23 mouse cellular contexts compared by ENCODE assay signal in genomic region chr3:41157428-41157827, GRCm38 (mm10).
DNase-seq lines count a peak whose midpoint lies in the region; ATAC-seq and TF ChIP-seq lines count a peak whose summit lies in the region.
"Had no signal": no experiment of that assay in that cellular context is flagged by ENCODE, and none has a peak within 500 bp of the region (broad histone marks: within the 10 kb centered on the region; RNA-seq: fewer than 3 reads in every experiment).

No protein-coding gene starts in this region.

- intact Hi-C loops in heart, postnatal 14 days (cut with DNase I): no loop called here

- no peaks in the 10 kb centered on the region for H3K27me3 ChIP-seq in heart, embryonic 13.5 days (replicated peaks)
- no peaks in the 10 kb centered on the region for H3K27me3 ChIP-seq in intestine, embryonic 14.5 days (replicated peaks; ENCODE audit: control insufficient read depth, insufficient read depth, low read length)
- H3K27me3 ChIP-seq in intestine, embryonic 15.5 days (replicated peaks): no peaks in the 10 kb centered on the region
- no peaks in the 10 kb centered on the region for H3K27me3 ChIP-seq in liver, embryonic 13.5 days
- no peaks in the 10 kb centered on the region for H3K27me3 ChIP-seq in liver, postnatal 0 days (ENCODE audit: insufficient read depth, low read length)
- H3K27me3 ChIP-seq: embryonic facial prominence, embryonic 12.5 days; embryonic facial prominence, embryonic 15.5 days; hindbrain, embryonic 13.5 days had no signal

- H3K36me3 ChIP-seq in heart, embryonic 13.5 days: no peaks in the 10 kb centered on the region
- H3K36me3 ChIP-seq in intestine, embryonic 14.5 days (ENCODE audit: control insufficient read depth, insufficient read depth, low read length): no peaks in the 10 kb centered on the region
- H3K36me3 ChIP-seq in intestine, embryonic 15.5 days: no peaks in the 10 kb centered on the region
- H3K36me3 ChIP-seq in liver, embryonic 13.5 days: no peaks in the 10 kb centered on the region
- no peaks in the 10 kb centered on the region for H3K36me3 ChIP-seq in liver, postnatal 0 days (replicated peaks; ENCODE audit: insufficient read depth, low read length)
- H3K36me3 ChIP-seq: embryonic facial prominence, embryonic 12.5 days; embryonic facial prominence, embryonic 15.5 days; hindbrain, embryonic 10.5 days; hindbrain, embryonic 13.5 days had no signal

- ATAC-seq in heart, embryonic 13.5 days (ENCODE audit: extremely low read depth, insufficient number of reproducible peaks, low FRiP score, low TSS enrichment): no peak
- ATAC-seq in intestine, embryonic 14.5 days (replicated peaks; ENCODE audit: low FRiP score, low TSS enrichment, low read depth): no peak
- ATAC-seq in intestine, embryonic 15.5 days: no peak
- no peak for ATAC-seq in liver, embryonic 13.5 days (ENCODE audit: low read depth)
- no peak for ATAC-seq in liver, postnatal 0 days
- ATAC-seq: CD4-positive, CD25-positive, alpha-beta regulatory T cell, adult 4 months; forebrain, embryonic 14.5 days; forebrain, postnatal 0 days; hindbrain, embryonic 16.5 days had no signal

- H3K9me3 ChIP-seq in heart, embryonic 13.5 days: no peaks in the 10 kb centered on the region
- H3K9me3 ChIP-seq in intestine, embryonic 14.5 days (ENCODE audit: control insufficient read depth, low read length): no peaks in the 10 kb centered on the region
- no peaks in the 10 kb centered on the region for H3K9me3 ChIP-seq in intestine, embryonic 15.5 days
- no peaks in the 10 kb centered on the region for H3K9me3 ChIP-seq in liver, embryonic 13.5 days (replicated peaks)
- H3K9me3 ChIP-seq in liver, postnatal 0 days (ENCODE audit: low read length): no peaks in the 10 kb centered on the region
- H3K9me3 ChIP-seq: embryonic facial prominence, embryonic 12.5 days; embryonic facial prominence, embryonic 15.5 days; hindbrain, embryonic 10.5 days; hindbrain, embryonic 13.5 days had no signal

- no peak overlapping the region for H3K9ac ChIP-seq in heart, embryonic 13.5 days
- H3K9ac ChIP-seq in intestine, embryonic 14.5 days (ENCODE audit: low read length): no peak overlapping the region
- no peak overlapping the region for H3K9ac ChIP-seq in intestine, embryonic 15.5 days
- H3K9ac ChIP-seq in liver, embryonic 13.5 days: no peak overlapping the region
- H3K9ac ChIP-seq in liver, postnatal 0 days (replicated peaks): no peak overlapping the region
- H3K9ac ChIP-seq: embryonic facial prominence, embryonic 12.5 days; embryonic facial prominence, embryonic 15.5 days; forebrain, postnatal 0 days; hindbrain, embryonic 13.5 days had no signal

- no peak for TF ChIP-seq CTCF in liver, postnatal 0 days (IDR thresholded peaks at IDR 0.05; ENCODE audit: low read depth)

- no peak for DNase-seq in heart, postnatal 14 days
- peak; percentile 41 for DNase-seq in intestine, embryonic 14.5 days (ENCODE audit: low spot score)
- no peak for DNase-seq in liver, embryonic 13.5 days
- DNase-seq in liver, postnatal 0 days: no peak
- DNase-seq: adrenal gland, adult 2 months; adrenal gland, postnatal 14 days; cerebellum, adult 11 months; cerebellum, adult 2 months; cerebellum, adult 9-11 months; cerebellum, postnatal 25 days; forebrain, postnatal 0 days; gastrocnemius, adult 2 months; gastrocnemius, postnatal 14 days; kidney, adult 18-20 months had no signal

- no peak for TF ChIP-seq EP300 in liver, postnatal 0 days (IDR thresholded peaks at IDR 0.05; ENCODE audit: low read depth)

- H3K27ac ChIP-seq in heart, embryonic 13.5 days (replicated peaks): peak overlapping the region; percentile 79
- no peak overlapping the region for H3K27ac ChIP-seq in intestine, embryonic 14.5 days (ENCODE audit: low read depth)
- H3K27ac ChIP-seq in intestine, embryonic 15.5 days: no peak overlapping the region
- peak overlapping the region; percentile 67 for H3K27ac ChIP-seq in liver, embryonic 13.5 days
- no peak overlapping the region for H3K27ac ChIP-seq in liver, postnatal 0 days (ENCODE audit: low read depth)
- H3K27ac ChIP-seq: embryonic facial prominence, embryonic 12.5 days; embryonic facial prominence, embryonic 15.5 days; gastrocnemius, adult 2 months; hindbrain, embryonic 10.5 days; hindbrain, embryonic 13.5 days had no signal

- H3K4me2 ChIP-seq in heart, embryonic 13.5 days: no peak overlapping the region
- no peak overlapping the region for H3K4me2 ChIP-seq in intestine, embryonic 14.5 days (ENCODE audit: low read length)
- H3K4me2 ChIP-seq in intestine, embryonic 15.5 days (replicated peaks): no peak overlapping the region
- H3K4me2 ChIP-seq in liver, embryonic 13.5 days: no peak overlapping the region
- H3K4me2 ChIP-seq in liver, postnatal 0 days (ENCODE audit: low read depth, low read length): no peak overlapping the region
- H3K4me2 ChIP-seq: embryonic facial prominence, embryonic 12.5 days; embryonic facial prominence, embryonic 15.5 days; hindbrain, embryonic 13.5 days had no signal

- H3K4me3 ChIP-seq in heart, embryonic 13.5 days: no peak overlapping the region
- no peak overlapping the region for H3K4me3 ChIP-seq in intestine, embryonic 14.5 days (ENCODE audit: low read depth, low read length)
- H3K4me3 ChIP-seq in intestine, embryonic 15.5 days (replicated peaks): no peak overlapping the region
- no peak overlapping the region for H3K4me3 ChIP-seq in liver, embryonic 13.5 days (replicated peaks)
- no peak overlapping the region for H3K4me3 ChIP-seq in liver, postnatal 0 days (ENCODE audit: low read depth, low read length)
- H3K4me3 ChIP-seq: embryonic facial prominence, embryonic 12.5 days; embryonic facial prominence, embryonic 15.5 days; gastrocnemius, adult 2 months; hindbrain, embryonic 10.5 days; hindbrain, embryonic 13.5 days had no signal

- peaks cover 26% of the 10 kb centered on the region for H3K4me1 ChIP-seq in heart, embryonic 13.5 days
- H3K4me1 ChIP-seq in intestine, embryonic 14.5 days (replicated peaks; ENCODE audit: control insufficient read depth, insufficient read depth, low read length): no peaks in the 10 kb centered on the region
- no peaks in the 10 kb centered on the region for H3K4me1 ChIP-seq in intestine, embryonic 15.5 days (replicated peaks)
- peaks cover 53% of the 10 kb centered on the region for H3K4me1 ChIP-seq in liver, embryonic 13.5 days (replicated peaks)
- peaks cover 8% of the 10 kb centered on the region for H3K4me1 ChIP-seq in liver, postnatal 0 days (ENCODE audit: insufficient read depth)
- H3K4me1 ChIP-seq: embryonic facial prominence, embryonic 12.5 days; embryonic facial prominence, embryonic 15.5 days; hindbrain, embryonic 13.5 days had no signal

- 90% methylated on average over 3 of the region's 3 CpGs for WGBS in heart, embryonic 13.5 days
- WGBS in intestine, embryonic 14.5 days: 80% methylated on average over 3 of the region's 3 CpGs
- 83% methylated on average over 3 of the region's 3 CpGs for WGBS in intestine, embryonic 15.5 days
- 80% methylated on average over 3 of the region's 3 CpGs for WGBS in liver, embryonic 13.5 days (ENCODE audit: insufficient replicate concordance)
- WGBS in liver, postnatal 0 days (ENCODE audit: insufficient replicate concordance): 92% methylated on average over 3 of the region's 3 CpGs

Comparison
In these comparisons a context has a peak if more than half of its experiments do, and no peak if none do; other contexts are left out.
1. H3K27ac ChIP-seq: peak in heart, embryonic 13.5 days (single experiment) and liver, embryonic 13.5 days (single experiment); none in intestine, embryonic 14.5 days (single experiment), intestine, embryonic 15.5 days (single experiment) and liver, postnatal 0 days (single experiment).